Comparison of ENCODE assay signal across 8 mouse cellular contexts in the genomic region with DNA sequence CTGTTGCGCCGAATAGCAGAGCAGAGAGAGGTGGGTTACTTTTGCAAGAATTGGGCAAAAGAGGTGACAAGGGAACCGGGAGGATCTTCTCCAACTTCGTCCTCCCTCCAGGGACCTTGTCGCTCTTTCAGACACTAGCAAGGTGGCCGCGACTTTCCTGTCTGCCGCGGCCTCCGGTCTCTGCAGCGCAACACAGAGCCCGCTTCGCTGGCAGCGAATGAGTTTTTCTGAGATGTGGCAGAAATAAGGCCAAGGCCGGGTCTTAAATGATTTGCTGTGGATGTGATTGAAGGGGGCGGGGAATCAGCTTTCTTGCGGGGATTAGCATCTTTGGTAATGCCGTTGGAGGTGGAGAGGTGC. TPM values are rescaled to one million over a fixed set of nuclear protein-coding genes. Genes with fewer than 3 reads are reported as not detected.
DNase-seq lines count a peak whose midpoint lies in the region; ATAC-seq and TF ChIP-seq lines count a peak whose summit lies in the region.

No protein-coding gene starts in this region.

- H3K4me1 ChIP-seq in heart, postnatal 0 days (ENCODE audit: control insufficient read depth, insufficient read depth): peaks cover 20% of the 10 kb centered on the region
- peaks cover 23% of the 10 kb centered on the region for H3K4me1 ChIP-seq in liver, embryonic 13.5 days (replicated peaks)
- peaks cover 12% of the 10 kb centered on the region for H3K4me1 ChIP-seq in stomach, embryonic 16.5 days (ENCODE audit: control insufficient read depth, insufficient read depth, low read length)

- WGBS in heart, postnatal 0 days: under 1% methylated on average over 18 of the region's 18 CpGs
- WGBS in liver, embryonic 13.5 days (ENCODE audit: insufficient replicate concordance): under 1% methylated on average over 18 of the region's 18 CpGs
- WGBS in stomach, embryonic 16.5 days: 1% methylated on average over 18 of the region's 18 CpGs

- no peak for DNase-seq in gastrocnemius, adult 2 months
- DNase-seq in gastrocnemius, postnatal 14 days: no peak
- peak; percentile 47 for DNase-seq in CD4-positive helper T cell, adult 2 months (ENCODE audit: low read depth, low spot score)
- peak; percentile 19 for DNase-seq in cerebellum, adult 8-10 months
- DNase-seq in heart, postnatal 0 days (ENCODE audit: low spot score): peak; percentile 18
- no peak for DNase-seq in liver, embryonic 13.5 days
- DNase-seq in ovary, postnatal 14 days (ENCODE audit: low spot score): no peak

- peak overlapping the region; percentile 86 for H3K4me3 ChIP-seq in gastrocnemius, adult 2 months
- H3K4me3 ChIP-seq in heart, postnatal 0 days (ENCODE audit: low read depth, low read length): peak overlapping the region; percentile 98
- H3K4me3 ChIP-seq in liver, embryonic 13.5 days (replicated peaks): peak overlapping the region; percentile 92
- H3K4me3 ChIP-seq in stomach, embryonic 16.5 days (replicated peaks; ENCODE audit: low read length): peak overlapping the region; percentile 60

- H3K36me3 ChIP-seq in heart, postnatal 0 days (replicated peaks; ENCODE audit: control insufficient read depth, insufficient read depth, low read length): peaks cover 5% of the 10 kb centered on the region; the same call in 1 of the 2 replicates
- peaks cover 2% of the 10 kb centered on the region; the same call in 1 of the 2 replicates for H3K36me3 ChIP-seq in liver, embryonic 13.5 days
- no peaks in the 10 kb centered on the region for H3K36me3 ChIP-seq in stomach, embryonic 16.5 days (ENCODE audit: control insufficient read depth, insufficient read depth, low read length)

- TF ChIP-seq CTCF in gastrocnemius, adult 2 months (IDR thresholded peaks at IDR 0.05): no peak
- TF ChIP-seq CTCF in heart, postnatal 0 days (IDR thresholded peaks at IDR 0.05; ENCODE audit: low read depth): no peak

- TF ChIP-seq EP300 in heart, postnatal 0 days (IDR thresholded peaks at IDR 0.05; ENCODE audit: low read depth): no peak

- H3K9ac ChIP-seq in heart, postnatal 0 days (replicated peaks; ENCODE audit: low read depth, low read length): peak overlapping the region; percentile 88
- H3K9ac ChIP-seq in liver, embryonic 13.5 days: peak overlapping the region; percentile 93
- H3K9ac ChIP-seq in stomach, embryonic 16.5 days (ENCODE audit: low read length): peak overlapping the region; percentile 93

- ATAC-seq in heart, postnatal 0 days (ENCODE audit: insufficient read depth, low read depth): no peak
- no peak for ATAC-seq in liver, embryonic 13.5 days (ENCODE audit: low read depth)
- ATAC-seq in stomach, embryonic 16.5 days (ENCODE audit: insufficient read depth, low FRiP score): no peak

- peak overlapping the region; percentile 99 for H3K4me2 ChIP-seq in heart, postnatal 0 days (ENCODE audit: low read depth, low read length)
- peak overlapping the region; percentile 100 for H3K4me2 ChIP-seq in liver, embryonic 13.5 days
- H3K4me2 ChIP-seq in stomach, embryonic 16.5 days (ENCODE audit: low read depth, low read length): peak overlapping the region; percentile 97

- H3K9me3 ChIP-seq in heart, postnatal 0 days (replicated peaks; ENCODE audit: control insufficient read depth, low read length): no peaks in the 10 kb centered on the region
- H3K9me3 ChIP-seq in liver, embryonic 13.5 days (replicated peaks): no peaks in the 10 kb centered on the region
- H3K9me3 ChIP-seq in stomach, embryonic 16.5 days (replicated peaks; ENCODE audit: control insufficient read depth, low read length): no peaks in the 10 kb centered on the region

- H3K27me3 ChIP-seq in heart, postnatal 0 days (ENCODE audit: control insufficient read depth, insufficient read depth, low read length): no peaks in the 10 kb centered on the region
- H3K27me3 ChIP-seq in liver, embryonic 13.5 days: peaks cover 27% of the 10 kb centered on the region
- no peaks in the 10 kb centered on the region for H3K27me3 ChIP-seq in stomach, embryonic 16.5 days (ENCODE audit: control insufficient read depth, insufficient read depth, low read length)

- H3K27ac ChIP-seq in gastrocnemius, adult 2 months: peak overlapping the region; percentile 86
- peak overlapping the region; percentile 83; the same call in 1 of the 2 replicates for H3K27ac ChIP-seq in heart, postnatal 0 days (ENCODE audit: low read depth)
- no peak overlapping the region for H3K27ac ChIP-seq in liver, embryonic 13.5 days
- H3K27ac ChIP-seq in stomach, embryonic 16.5 days (ENCODE audit: low read length): peak overlapping the region; percentile 67; the same call in 1 of the 2 replicates

- intact Hi-C loops in gastrocnemius, adult 2 months (cut with DNase I): no loop called here
- intact Hi-C loops in gastrocnemius, postnatal 14 days (cut with DNase I; ENCODE audit: low total_unique reads): no loop called here

RNA-seq across cellular contexts. Expression of a gene that starts 1.1 kb away (rescaled TPM):
- 10 to 100 TPM; 46.5 to 47.6 TPM for total RNA-seq in gastrocnemius, adult 2 months (2021)
- 10 to 100 TPM; 22.9 to 24.5 TPM for total RNA-seq in gastrocnemius, postnatal 14 days (2021)
- 16.8 and 28.7 TPM in 2 replicates for total RNA-seq in heart, postnatal 0 days (2014; rRNA removed; ENCODE audit: low replicate concordance)
- 8.2 and 8.3 TPM in 2 replicates for polyA plus RNA-seq in heart, postnatal 0 days (2015; fragmentation: Nextera tagmentation; extraction: Ambion mirVana)
- 3.3 and 3.5 TPM in 2 replicates for polyA plus RNA-seq in liver, embryonic 13.5 days (2015; fragmentation: Nextera tagmentation; extraction: Ambion mirVana)
- 5.9 and 6.6 TPM in 2 replicates for polyA plus RNA-seq in stomach, embryonic 16.5 days (2015; fragmentation: Nextera tagmentation; extraction: Ambion mirVana)

RNA-seq across cellular contexts. Expression of a gene that starts 30.1 kb away (rescaled TPM):
- not detected for total RNA-seq in gastrocnemius, adult 2 months (2021)
- total RNA-seq in gastrocnemius, postnatal 14 days (2021): not detected
- total RNA-seq in heart, postnatal 0 days (2014; rRNA removed; ENCODE audit: low replicate concordance): 2.0 TPM in 1 of 2 replicates, not detected in the other
- 2.7 and 3.3 TPM in 2 replicates for polyA plus RNA-seq in heart, postnatal 0 days (2015; fragmentation: Nextera tagmentation; extraction: Ambion mirVana)
- 0.48 and 0.58 TPM in 2 replicates for polyA plus RNA-seq in liver, embryonic 13.5 days (2015; fragmentation: Nextera tagmentation; extraction: Ambion mirVana)
- polyA plus RNA-seq in stomach, embryonic 16.5 days (2015; fragmentation: Nextera tagmentation; extraction: Ambion mirVana): 1.0 and 1.4 TPM in 2 replicates

Comparison
In these comparisons a context has a peak if more than half of its experiments do, and no peak if none do; other contexts are left out.
1. DNase-seq: peak in CD4-positive helper T cell, adult 2 months (single experiment), cerebellum, adult 8-10 months (single experiment) and heart, postnatal 0 days (single experiment); none in gastrocnemius, adult 2 months (single experiment), gastrocnemius, postnatal 14 days (single experiment), liver, embryonic 13.5 days (single experiment) and ovary, postnatal 14 days (single experiment).
2. Peak in every context shown above with its lines, with median percentiles within 50 percentile points of each other: H3K4me3 ChIP-seq, H3K4me2 ChIP-seq and H3K9ac ChIP-seq.